Mouse (Mus musculus) intestine, postnatal 0 days (tissue): ENCODE measurements around the gene Ywhah. TPM values are rescaled to one million over a fixed set of nuclear protein-coding genes. Genes with fewer than 3 reads are reported as not detected.

Experiments
- ATAC-seq: fragments of 200-750 bp; cut with Nextera tagmentation; 2 replicates; pipeline ENCODE4 v1.8.0; 2017; ENCODE audit warnings: mild to moderate bottlenecking, moderate TSS enrichment, moderate library complexity
- H3K27ac ChIP-seq: fragments of 300-500 bp; sonication (generic); 2 replicates; pipeline ENCODE4 v1.5.1; 2014; ENCODE audit warnings: mild to moderate bottlenecking, low read depth, low read length, moderate library complexity
- H3K27me3 ChIP-seq: fragments of 300-500 bp; sonication (generic); replicated peaks from 2 replicates; pipeline ENCODE4 v1.6.1; 2014; ENCODE audit warnings: low read length, mixed read lengths; ENCODE audit not compliant: control insufficient read depth, insufficient read depth
- H3K36me3 ChIP-seq: fragments of 300-500 bp; sonication (generic); 2 replicates; pipeline ENCODE4 v1.6.1; 2014; ENCODE audit warnings: mild to moderate bottlenecking, moderate library complexity; ENCODE audit not compliant: control insufficient read depth, insufficient read depth
- H3K4me1 ChIP-seq: fragments of 300-500 bp; sonication (generic); replicated peaks from 2 replicates; pipeline ENCODE4 v1.6.1; 2014; ENCODE audit warnings: antibody characterized with exemption, low read length, mixed read lengths; ENCODE audit not compliant: control insufficient read depth, insufficient read depth
- H3K4me2 ChIP-seq: fragments of 300-500 bp; sonication (generic); replicated peaks from 2 replicates; pipeline ENCODE4 v1.6.1; 2014; ENCODE audit warnings: low read depth, mild to moderate bottlenecking, moderate library complexity
- H3K4me3 ChIP-seq: fragments of 300-500 bp; sonication (generic); 2 replicates; pipeline ENCODE4 v1.5.1; 2014; ENCODE audit warnings: low read depth, low read length
- H3K9ac ChIP-seq: fragments of 300-500 bp; sonication (generic); 2 replicates; pipeline ENCODE4 v1.6.1; 2014; ENCODE audit warnings: mild to moderate bottlenecking, low read depth, low read length
- H3K9me3 ChIP-seq: fragments of 300-500 bp; sonication (generic); 2 replicates; pipeline ENCODE4 v1.6.1; 2016; ENCODE audit warnings: mixed run types; ENCODE audit not compliant: control insufficient read depth
- CTCF ChIP-seq: sonication (generic); IDR thresholded peaks from 2 replicates; pipeline ENCODE4 v1.5.1; 2016; ENCODE audit warnings: low read depth, mild to moderate bottlenecking, control low read depth, antibody characterized with exemption, moderate library complexity
- WGBS: fragments of 180-500 bp; shearing (Covaris S2); extraction: QIAGEN DNeasy Blood & Tissue Kit; methylation state at CpG from one replicate; pipeline ENCODE4 v1.1.7; 2014; 5-methylcytosine and 5-hydroxymethylcytosine counted together
- polyA plus RNA-seq: library from polyadenylated mRNA; unstranded; fragments of >200 nt; fragmentation: Nextera tagmentation; extraction: Ambion mirVana; gene quantifications from 2 replicates; pipeline ENCODE4 v1.2.1, GENCODE M21; 2015

Gene Ywhah
- polyA plus RNA-seq, 1 experiment from 2014 or later, result 260 TPM

DNA sequence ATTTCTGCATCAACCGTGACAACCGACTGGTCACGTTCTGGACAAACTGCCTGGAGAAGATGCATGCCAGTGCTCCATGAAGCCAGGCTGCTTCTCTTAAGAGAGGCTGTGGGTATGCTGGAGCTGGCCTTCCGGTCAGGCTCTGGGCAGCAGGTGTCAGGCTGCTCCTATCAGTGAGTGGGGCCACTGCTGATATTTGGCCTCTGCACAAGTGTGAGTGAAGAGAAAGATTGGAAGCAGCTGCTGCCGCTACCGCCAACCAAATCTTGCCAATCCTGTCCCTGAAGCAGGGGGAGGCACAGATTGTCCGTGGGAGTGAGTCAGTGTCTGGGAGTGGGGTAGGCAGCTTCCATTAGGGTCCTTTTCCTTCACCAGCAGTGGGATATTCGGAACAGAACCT lies 27.5 kb upstream of the Ywhah start:
- Histone ChIP-seq H3K4me2 (no peak overlapping the region), H3K9ac (no peak overlapping the region), H3K27ac (no peak overlapping the region), H3K4me1 (no peaks in the 10 kb centered on the region), H3K27me3 (no peaks in the 10 kb centered on the region), H3K9me3 (no peaks in the 10 kb centered on the region), H3K4me3 (no peak overlapping the region), H3K36me3 (0 out of 2 replicates have a peak, but pooled peaks cover 8% of the 10 kb centered on the region)
- peak; percentile 43 for TF ChIP-seq CTCF
- 69% methylated on average over 8 of the region's 8 CpGs for WGBS
- no peak for ATAC-seq

DNA sequence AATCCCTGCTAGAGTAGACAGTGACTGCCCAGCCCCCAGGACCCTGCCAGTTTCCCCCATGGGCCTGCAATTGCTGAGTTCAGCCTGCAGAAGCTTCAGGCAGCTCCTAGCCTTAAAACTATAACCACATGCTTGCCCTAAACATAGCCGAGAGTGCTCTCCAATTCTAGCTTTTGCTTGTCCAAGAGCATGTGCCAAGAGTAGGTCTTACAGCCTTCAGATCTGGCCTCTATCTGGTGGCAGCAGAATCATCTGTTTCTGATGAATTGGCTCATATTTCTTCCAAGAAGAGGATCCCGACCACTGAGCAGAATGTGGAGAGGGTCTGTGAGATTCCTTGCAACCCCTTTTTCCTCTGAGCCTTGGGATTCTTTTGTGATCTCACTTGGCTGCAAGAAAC lies 24.1 kb upstream of the Ywhah start:
- H3K4me1 ChIP-seq, result peaks cover 3% of the 10 kb centered on the region; the same call in 1 of the 2 replicates
- WGBS, result 56% methylated on average over 2 of the region's 2 CpGs
- no peaks in the 10 kb centered on the region for H3K27me3 ChIP-seq
- no peak for TF ChIP-seq CTCF
- ATAC-seq, result no peak
- H3K9ac ChIP-seq, result no peak overlapping the region
- H3K4me3 ChIP-seq, result no peak overlapping the region
- no peak overlapping the region for H3K27ac ChIP-seq
- H3K4me2 ChIP-seq, result no peak overlapping the region
- H3K36me3 ChIP-seq, result no peaks in the 10 kb centered on the region
- no peaks in the 10 kb centered on the region for H3K9me3 ChIP-seq

DNA sequence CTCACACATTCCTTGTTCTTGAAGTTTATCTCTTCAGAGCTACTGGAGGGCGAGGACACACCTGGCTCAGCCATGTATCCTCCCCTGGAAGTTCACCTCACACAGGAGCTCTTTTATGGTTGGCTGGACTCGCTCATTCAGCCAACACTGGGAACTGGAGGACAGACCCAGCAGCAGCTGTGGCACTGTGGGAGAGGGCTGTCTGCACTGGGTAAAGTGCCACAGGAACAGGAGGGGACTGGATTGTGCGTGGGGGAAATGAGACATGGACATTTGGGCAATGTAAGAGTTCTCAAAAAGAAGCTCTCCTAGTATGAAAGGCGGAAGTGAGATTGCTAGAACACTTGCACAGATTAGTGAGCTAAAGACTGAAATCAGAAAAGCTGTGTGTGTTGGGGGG lies 22.9 kb upstream of the Ywhah start:
- no peak overlapping the region for H3K4me2 ChIP-seq
- no peaks in the 10 kb centered on the region for H3K36me3 ChIP-seq
- no peaks in the 10 kb centered on the region for H3K27me3 ChIP-seq
- no peak for ATAC-seq
- no peak overlapping the region for H3K4me3 ChIP-seq
- 60% methylated on average over 4 of the region's 4 CpGs for WGBS
- H3K9me3 ChIP-seq, result no peaks in the 10 kb centered on the region
- peaks cover 3% of the 10 kb centered on the region; the same call in 1 of the 2 replicates for H3K4me1 ChIP-seq
- no peak overlapping the region for H3K9ac ChIP-seq
- no peak for TF ChIP-seq CTCF
- no peak overlapping the region for H3K27ac ChIP-seq

DNA sequence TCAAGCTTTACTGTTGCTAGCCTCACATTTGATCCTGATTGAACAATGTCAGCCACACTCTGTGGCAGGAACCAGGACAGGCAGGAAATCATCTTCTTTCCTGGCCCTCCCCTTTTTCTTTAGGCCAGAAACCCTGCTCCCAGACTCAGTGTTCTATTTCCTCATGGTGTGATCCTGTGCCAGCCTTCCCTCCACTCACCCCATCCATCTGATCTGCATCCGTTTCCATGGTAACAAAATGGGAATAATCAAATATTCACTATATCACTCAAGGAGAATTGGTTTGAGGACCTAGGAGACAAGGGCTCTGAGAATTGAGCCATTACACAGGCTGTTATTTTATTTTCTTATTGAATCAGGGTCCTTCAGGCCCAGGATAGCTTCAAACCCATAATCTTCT lies 22.1 kb upstream of the Ywhah start:
- H3K9me3 ChIP-seq, result no peaks in the 10 kb centered on the region
- ATAC-seq, result no peak
- no peaks in the 10 kb centered on the region for H3K27me3 ChIP-seq
- H3K4me3 ChIP-seq, result no peak overlapping the region
- peaks cover 3% of the 10 kb centered on the region; the same call in 1 of the 2 replicates for H3K4me1 ChIP-seq
- H3K4me2 ChIP-seq, result no peak overlapping the region
- no peak overlapping the region for H3K27ac ChIP-seq
- TF ChIP-seq CTCF, result no peak
- 91% methylated on average over 1 of the region's 1 CpGs for WGBS
- H3K9ac ChIP-seq, result no peak overlapping the region
- no peaks in the 10 kb centered on the region for H3K36me3 ChIP-seq

DNA sequence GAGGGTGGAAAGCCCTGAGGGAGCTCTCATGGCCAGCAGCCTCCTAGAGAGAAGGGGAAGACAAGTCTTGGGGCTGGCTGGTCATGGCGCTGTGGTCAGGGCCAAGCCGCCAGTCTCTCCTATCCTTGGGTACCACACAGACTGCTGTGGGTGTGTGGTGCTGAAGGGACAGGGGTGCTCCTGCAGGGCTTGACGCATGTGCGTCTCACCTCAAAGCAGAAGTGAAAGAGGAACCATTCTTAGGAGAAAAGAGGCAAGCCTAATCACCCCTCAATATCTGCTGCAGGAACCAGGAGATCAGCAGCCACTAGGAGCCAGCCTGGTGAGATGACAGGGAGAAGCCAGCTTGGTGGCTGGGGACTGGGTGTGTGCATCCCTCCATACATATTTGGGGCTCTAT lies 20.9 kb upstream of the Ywhah start:
- no peak for ATAC-seq
- no peaks in the 10 kb centered on the region for H3K27me3 ChIP-seq
- H3K36me3 ChIP-seq, result no peaks in the 10 kb centered on the region
- no peak for TF ChIP-seq CTCF
- H3K9me3 ChIP-seq, result no peaks in the 10 kb centered on the region
- WGBS, result 29% methylated on average over 4 of the region's 4 CpGs
- H3K4me3 ChIP-seq, result no peak overlapping the region
- peaks cover 3% of the 10 kb centered on the region; the same call in 1 of the 2 replicates for H3K4me1 ChIP-seq
- no peak overlapping the region for H3K9ac ChIP-seq
- H3K27ac ChIP-seq, result no peak overlapping the region
- no peak overlapping the region for H3K4me2 ChIP-seq

DNA sequence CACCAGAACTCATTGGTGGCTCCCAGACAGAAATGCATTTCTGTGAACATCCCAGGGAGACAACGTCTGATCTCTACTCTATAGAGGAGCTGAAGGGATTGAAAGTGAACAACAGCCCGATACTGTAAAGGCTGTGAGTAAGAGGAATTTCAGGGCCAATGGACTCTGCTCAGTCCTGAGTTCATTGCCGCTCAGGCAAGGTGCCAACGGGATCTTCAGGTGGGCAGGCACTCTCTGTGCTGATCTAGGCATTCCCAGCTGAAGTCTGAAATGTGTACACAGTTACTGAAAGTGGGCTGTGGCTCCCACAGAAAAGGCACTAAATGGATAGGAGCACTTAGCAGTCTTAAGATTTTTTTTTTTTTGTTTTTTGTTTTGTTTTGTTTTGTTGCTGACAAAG lies 19.8 kb upstream of the Ywhah start:
- H3K4me2 ChIP-seq, result no peak overlapping the region; the same call in 1 of the 2 replicates
- H3K4me1 ChIP-seq, result peaks cover 3% of the 10 kb centered on the region; the same call in 1 of the 2 replicates
- WGBS, result 43% methylated on average over 4 of the region's 4 CpGs
- H3K27me3 ChIP-seq, result no peaks in the 10 kb centered on the region
- H3K27ac ChIP-seq, result no peak overlapping the region
- no peaks in the 10 kb centered on the region for H3K9me3 ChIP-seq
- ATAC-seq, result 0 out of 2 replicates have a peak, but pooled peaks have one; percentile 44
- no peak overlapping the region for H3K9ac ChIP-seq
- no peaks in the 10 kb centered on the region for H3K36me3 ChIP-seq
- TF ChIP-seq CTCF, result no peak
- H3K4me3 ChIP-seq, result no peak overlapping the region

DNA sequence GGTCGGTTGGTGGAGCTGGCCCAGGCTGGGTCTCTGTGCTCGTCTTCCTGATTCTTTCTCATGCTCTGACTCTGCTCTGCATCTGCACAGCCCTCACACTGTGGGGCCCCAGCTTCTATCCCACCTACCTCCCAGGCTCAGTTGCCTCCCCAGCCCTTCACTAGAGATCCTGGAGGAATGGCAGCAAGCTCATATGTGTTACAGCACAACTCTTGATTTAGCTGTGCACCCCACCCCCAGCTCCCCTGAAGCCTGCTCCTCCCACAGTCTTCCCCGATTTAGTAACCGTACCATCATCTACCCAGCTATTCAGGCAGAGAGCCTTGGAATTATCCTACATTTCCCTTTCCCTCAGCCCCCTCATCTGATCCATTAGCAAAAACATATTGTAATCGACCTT lies 17.5 kb upstream of the Ywhah start:
- H3K27me3 ChIP-seq, result no peaks in the 10 kb centered on the region
- no peak overlapping the region for H3K9ac ChIP-seq
- no peak overlapping the region for H3K4me3 ChIP-seq
- no peak overlapping the region for H3K27ac ChIP-seq
- peaks cover 3% of the 10 kb centered on the region; the same call in 1 of the 2 replicates for H3K4me1 ChIP-seq
- no peaks in the 10 kb centered on the region for H3K36me3 ChIP-seq
- 87% methylated on average over 5 of the region's 5 CpGs for WGBS
- no peak for ATAC-seq
- TF ChIP-seq CTCF, result no peak
- no peak overlapping the region for H3K4me2 ChIP-seq
- H3K9me3 ChIP-seq, result no peaks in the 10 kb centered on the region
